16 mouse cellular contexts compared by ENCODE assay signal in the genomic region with DNA sequence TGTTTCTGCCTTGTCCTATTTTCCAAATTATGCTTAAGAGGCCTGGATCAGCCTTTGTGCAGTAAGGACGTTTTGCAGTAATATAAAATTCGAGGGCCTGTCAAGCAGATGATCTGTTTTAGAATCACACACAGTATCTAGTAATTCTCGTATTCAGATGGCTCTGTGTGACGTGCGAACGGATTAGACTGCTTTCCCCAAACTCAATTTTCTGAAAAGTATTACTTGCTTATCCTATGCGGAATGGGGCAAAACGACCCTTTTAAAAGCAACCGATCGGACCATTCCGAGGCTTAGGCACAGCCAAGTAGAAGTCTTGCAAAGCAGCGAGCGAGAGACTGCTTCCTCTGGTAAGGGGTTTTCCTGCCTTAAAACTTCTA.
DNase-seq lines count a peak whose midpoint lies in the region; ATAC-seq and TF ChIP-seq lines count a peak whose summit lies in the region.
"Had no signal": no experiment of that assay in that cellular context is flagged by ENCODE, and none has a peak within 500 bp of the region (broad histone marks: within the 10 kb centered on the region; RNA-seq: fewer than 3 reads in every experiment).

No protein-coding gene starts in this region.

- ATAC-seq in hindbrain, postnatal 0 days = no peak
- ATAC-seq in embryonic facial prominence, embryonic 14.5 days (ENCODE audit: low read depth) = no peak
- ATAC-seq in hindbrain, embryonic 12.5 days (ENCODE audit: low FRiP score) = no peak
- 0 out of 2 replicates have a peak, but pooled peaks have one; percentile 19 for ATAC-seq in midbrain, embryonic 13.5 days

- no peak for DNase-seq in hindbrain, embryonic 10.5 days (ENCODE audit: low spot score)
- no peak for DNase-seq in hindbrain, postnatal 0 days (ENCODE audit: low spot score)
- no peak for DNase-seq in embryonic facial prominence, embryonic 14.5 days (ENCODE audit: low spot score)
- no peak for DNase-seq in adrenal gland, postnatal 4 days (ENCODE audit: low spot score in 2 of 2)
- no peak for DNase-seq in layer of hippocampus, postnatal 10 days (ENCODE audit: low spot score in 2 of 2)
- no peak for DNase-seq in MN1 (ENCODE audit: low spot score)
- DNase-seq: adrenal gland, postnatal 10 days; cerebellum, adult 2 months; gastrocnemius, postnatal 10 days; kidney, adult 8-10 months; kidney, postnatal 36 days; lung, adult 2 months; right cerebral cortex, postnatal 4 days had no signal

- peak overlapping the region; percentile 67 for H3K27ac ChIP-seq in hindbrain, embryonic 10.5 days
- no peak overlapping the region for H3K27ac ChIP-seq in hindbrain, postnatal 0 days
- H3K27ac ChIP-seq in embryonic facial prominence, embryonic 14.5 days (replicated peaks; ENCODE audit: low read depth, low read length) = peak overlapping the region; percentile 13; the same call in 1 of the 2 replicates
- peak overlapping the region; percentile 62 for H3K27ac ChIP-seq in hindbrain, embryonic 12.5 days
- H3K27ac ChIP-seq in midbrain, embryonic 13.5 days = peak overlapping the region; percentile 59

- no peaks in the 10 kb centered on the region for H3K27me3 ChIP-seq in hindbrain, embryonic 10.5 days (ENCODE audit: insufficient read depth, poor library complexity, severe bottlenecking)
- H3K27me3 ChIP-seq in hindbrain, postnatal 0 days (ENCODE audit: insufficient read depth, low read length) = no peaks in the 10 kb centered on the region
- no peaks in the 10 kb centered on the region for H3K27me3 ChIP-seq in embryonic facial prominence, embryonic 14.5 days (replicated peaks; ENCODE audit: control insufficient read depth, insufficient read depth, low read length)
- no peaks in the 10 kb centered on the region for H3K27me3 ChIP-seq in hindbrain, embryonic 12.5 days
- H3K27me3 ChIP-seq in midbrain, embryonic 13.5 days = no peaks in the 10 kb centered on the region

- no peak overlapping the region for H3K4me3 ChIP-seq in hindbrain, embryonic 10.5 days
- H3K4me3 ChIP-seq in hindbrain, postnatal 0 days (ENCODE audit: low read length) = no peak overlapping the region
- H3K4me3 ChIP-seq in embryonic facial prominence, embryonic 14.5 days (ENCODE audit: low read depth, low read length) = no peak overlapping the region
- H3K4me3 ChIP-seq in hindbrain, embryonic 12.5 days = no peak overlapping the region
- peak overlapping the region; percentile 5; the same call in 1 of the 2 replicates for H3K4me3 ChIP-seq in midbrain, embryonic 13.5 days (replicated peaks)

- no peak for TF ChIP-seq CTCF in hindbrain, postnatal 0 days (IDR thresholded peaks at IDR 0.05; ENCODE audit: low read depth)

- H3K4me2 ChIP-seq in hindbrain, postnatal 0 days (ENCODE audit: low read depth, low read length) = no peak overlapping the region
- peak overlapping the region; percentile 39 for H3K4me2 ChIP-seq in embryonic facial prominence, embryonic 14.5 days (ENCODE audit: low read depth, low read length)
- H3K4me2 ChIP-seq in hindbrain, embryonic 12.5 days (replicated peaks) = no peak overlapping the region
- peak overlapping the region; percentile 42 for H3K4me2 ChIP-seq in midbrain, embryonic 13.5 days (replicated peaks)
- H3K4me2 ChIP-seq: liver, embryonic 11.5 days had no signal

- no peaks in the 10 kb centered on the region for H3K36me3 ChIP-seq in hindbrain, embryonic 10.5 days
- H3K36me3 ChIP-seq in hindbrain, postnatal 0 days (ENCODE audit: insufficient read depth, low read length) = no peaks in the 10 kb centered on the region
- no peaks in the 10 kb centered on the region for H3K36me3 ChIP-seq in embryonic facial prominence, embryonic 14.5 days (ENCODE audit: control insufficient read depth, insufficient read depth, low read length)
- no peaks in the 10 kb centered on the region for H3K36me3 ChIP-seq in hindbrain, embryonic 12.5 days
- no peaks in the 10 kb centered on the region for H3K36me3 ChIP-seq in midbrain, embryonic 13.5 days

- H3K9me3 ChIP-seq in hindbrain, embryonic 10.5 days = no peaks in the 10 kb centered on the region
- H3K9me3 ChIP-seq in hindbrain, postnatal 0 days (ENCODE audit: low read length) = no peaks in the 10 kb centered on the region
- H3K9me3 ChIP-seq in embryonic facial prominence, embryonic 14.5 days (ENCODE audit: control insufficient read depth, low read length) = no peaks in the 10 kb centered on the region; the same call in 1 of the 2 replicates
- H3K9me3 ChIP-seq in hindbrain, embryonic 12.5 days (replicated peaks) = no peaks in the 10 kb centered on the region
- H3K9me3 ChIP-seq in midbrain, embryonic 13.5 days = no peaks in the 10 kb centered on the region

- 83% methylated on average over 13 of the region's 13 CpGs for WGBS in hindbrain, embryonic 10.5 days
- WGBS in hindbrain, postnatal 0 days = 66% methylated on average over 13 of the region's 13 CpGs
- WGBS in embryonic facial prominence, embryonic 14.5 days = 54% methylated on average over 13 of the region's 13 CpGs
- WGBS in hindbrain, embryonic 12.5 days = 74% methylated on average over 13 of the region's 13 CpGs
- 47% methylated on average over 13 of the region's 13 CpGs for WGBS in midbrain, embryonic 13.5 days

- H3K9ac ChIP-seq in hindbrain, postnatal 0 days (replicated peaks; ENCODE audit: low read length) = no peak overlapping the region
- no peak overlapping the region for H3K9ac ChIP-seq in embryonic facial prominence, embryonic 14.5 days (ENCODE audit: low read depth, low read length)
- H3K9ac ChIP-seq in hindbrain, embryonic 12.5 days = no peak overlapping the region
- 0 out of 2 replicates have a peak overlapping the region, but pooled peaks have one; percentile 4 for H3K9ac ChIP-seq in midbrain, embryonic 13.5 days (replicated peaks)

- peaks cover 17% of the 10 kb centered on the region; the same call in 1 of the 2 replicates for H3K4me1 ChIP-seq in hindbrain, embryonic 10.5 days (replicated peaks)
- no peaks in the 10 kb centered on the region for H3K4me1 ChIP-seq in hindbrain, postnatal 0 days (ENCODE audit: insufficient read depth, low read length)
- H3K4me1 ChIP-seq in embryonic facial prominence, embryonic 14.5 days (ENCODE audit: control insufficient read depth, insufficient read depth, low read length) = peaks cover 14% of the 10 kb centered on the region
- H3K4me1 ChIP-seq in hindbrain, embryonic 12.5 days = peaks cover 12% of the 10 kb centered on the region
- peaks cover 25% of the 10 kb centered on the region for H3K4me1 ChIP-seq in midbrain, embryonic 13.5 days (replicated peaks)

Comparison
In these comparisons a context has a peak if more than half of its experiments do, and no peak if none do; other contexts are left out.
1. H3K4me2 ChIP-seq: peak in embryonic facial prominence, embryonic 14.5 days (single experiment) and midbrain, embryonic 13.5 days (single experiment); none in hindbrain, postnatal 0 days (single experiment) and hindbrain, embryonic 12.5 days (single experiment).